Mouse (Mus musculus) NIH3T3 (cell line): ENCODE data around the gene Rnf13.

Experiments
- DNase-seq: peaks from one replicate; pipeline ENCODE4 v3.0.0-alpha.2; 2012; ENCODE audit warnings: low read depth

Rnf13 gene

DNA sequence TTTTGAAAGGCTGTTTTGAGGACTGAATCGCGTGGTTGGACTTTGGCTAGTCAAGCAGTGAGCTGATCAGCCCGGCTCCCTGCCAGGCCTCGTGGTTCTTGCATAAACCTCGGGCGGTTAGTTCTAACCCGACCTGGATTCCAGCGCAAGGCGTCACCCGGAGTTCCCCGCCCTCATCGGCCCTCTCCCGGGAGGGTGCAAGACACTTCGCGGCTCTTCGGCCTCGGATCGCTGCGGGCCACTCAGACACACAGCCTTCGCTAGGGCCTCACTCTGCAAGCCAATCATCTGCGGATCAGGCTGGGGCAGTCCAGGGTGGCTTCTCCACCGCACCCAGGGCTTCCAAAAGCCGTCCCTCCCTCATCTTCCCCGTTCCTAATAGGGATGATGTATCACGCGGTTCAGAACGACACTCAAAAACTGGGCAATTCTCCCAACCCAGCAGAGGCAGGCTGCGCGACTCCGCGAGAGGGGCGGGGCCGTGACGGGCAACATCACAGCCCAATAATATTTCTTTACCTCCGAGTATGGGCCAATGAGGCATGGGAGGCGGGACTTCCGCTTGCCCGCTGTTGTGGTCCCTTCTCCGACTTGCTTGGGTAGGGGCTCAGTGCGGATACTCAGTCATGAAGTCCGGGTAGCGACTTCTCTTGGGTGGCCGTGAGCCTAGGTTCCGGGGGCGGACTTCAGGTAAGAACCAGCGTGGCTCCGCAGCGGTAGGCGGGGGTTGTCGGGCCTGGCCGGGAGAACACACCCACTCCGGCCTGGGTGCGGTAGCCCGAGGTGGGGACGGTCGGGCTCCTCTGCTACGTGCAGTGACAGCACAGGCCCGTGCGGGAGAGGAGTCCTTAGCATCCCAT lies at the start of gene Rnf13:
Gene Rnf13 (plus strand): TSS at position 552 of the 860 bp plus-strand sequence.
- peak; percentile 98 for DNase-seq

DNA sequence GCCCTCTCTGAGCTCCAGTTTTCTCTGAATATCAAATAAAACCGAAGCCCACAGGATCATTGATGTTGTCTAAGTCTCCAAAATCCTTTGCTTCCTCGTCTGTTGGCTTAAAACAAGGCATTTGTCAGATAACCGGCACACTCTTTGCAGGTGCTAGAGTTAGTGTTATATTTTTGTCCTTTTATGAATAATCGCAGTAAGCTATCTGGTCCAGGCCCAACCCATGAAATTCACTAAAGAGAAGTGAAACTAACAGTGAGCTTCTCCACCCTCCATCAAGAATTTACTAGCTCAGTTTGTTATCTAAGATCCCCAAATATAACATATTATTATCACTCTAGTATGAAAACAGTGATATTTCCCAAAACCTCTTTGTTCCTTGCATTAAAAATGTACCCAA lies 44.1 kb upstream of the Rnf13 start:
- no peak for DNase-seq

DNA sequence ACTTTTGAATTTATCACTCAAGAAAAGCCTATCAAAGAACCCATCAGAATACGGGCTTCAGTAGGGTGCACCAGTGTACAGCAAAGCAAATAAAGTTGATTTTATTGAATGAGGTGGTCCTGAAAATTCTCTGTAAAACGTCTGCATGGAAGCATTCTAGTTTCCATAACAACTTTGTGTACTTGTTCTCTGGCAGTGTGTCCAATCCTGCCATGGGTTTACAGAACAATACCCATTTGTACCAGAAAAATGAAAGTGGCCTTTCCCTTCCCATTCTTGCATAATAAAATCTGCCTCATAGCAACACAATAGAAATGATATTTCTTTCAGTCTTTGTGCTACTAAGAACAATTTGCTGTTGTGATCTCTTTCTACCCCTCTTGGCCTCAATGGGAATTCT lies 43.1 kb upstream of the Rnf13 start, which contains the start of gene Ankub1:
Gene Ankub1 (minus strand): TSS at position 81 of the 400 bp plus-strand sequence.
- DNase-seq: no peak

DNA sequence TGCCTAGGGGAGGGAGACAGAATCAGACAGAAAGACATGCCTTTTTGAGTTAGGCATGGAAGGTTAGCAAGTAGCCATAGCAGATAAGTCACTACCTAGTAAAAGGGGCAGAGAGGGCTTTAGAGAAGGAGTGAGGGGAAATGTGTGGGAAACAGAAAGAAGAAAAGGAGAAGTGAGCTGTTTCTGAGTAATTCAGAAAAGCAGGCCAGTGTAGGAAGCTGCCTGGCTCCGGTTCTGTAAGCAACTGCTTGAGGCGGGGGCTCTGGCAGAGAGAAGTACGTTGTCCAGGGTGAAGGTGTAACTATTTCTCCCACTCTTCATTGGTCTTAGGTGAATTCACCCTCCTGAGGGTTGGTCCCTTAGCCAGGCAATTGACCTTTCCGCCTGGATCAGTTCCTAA lies 39.6 kb upstream of the Rnf13 start:
- DNase-seq: no peak

DNA sequence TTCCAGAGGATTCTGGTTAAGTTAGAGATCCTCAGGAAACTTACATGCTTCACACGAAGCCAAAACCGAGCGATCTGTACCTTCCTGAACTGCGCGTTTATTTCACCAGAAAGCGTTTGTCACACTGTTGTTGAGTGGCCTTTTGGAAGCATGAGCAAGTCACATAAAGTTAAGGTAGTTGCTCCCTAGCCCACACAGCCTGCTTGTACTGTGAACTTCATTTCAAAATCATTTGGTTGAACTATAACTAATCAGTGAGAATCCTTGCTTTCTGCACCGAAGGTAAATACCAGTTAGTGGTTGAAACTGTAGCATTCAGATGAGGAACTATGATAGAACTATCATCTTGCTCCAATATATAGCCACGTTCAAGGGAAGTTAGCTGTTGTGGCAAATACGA lies 39.1 kb upstream of the Rnf13 start:
- no peak for DNase-seq

DNA sequence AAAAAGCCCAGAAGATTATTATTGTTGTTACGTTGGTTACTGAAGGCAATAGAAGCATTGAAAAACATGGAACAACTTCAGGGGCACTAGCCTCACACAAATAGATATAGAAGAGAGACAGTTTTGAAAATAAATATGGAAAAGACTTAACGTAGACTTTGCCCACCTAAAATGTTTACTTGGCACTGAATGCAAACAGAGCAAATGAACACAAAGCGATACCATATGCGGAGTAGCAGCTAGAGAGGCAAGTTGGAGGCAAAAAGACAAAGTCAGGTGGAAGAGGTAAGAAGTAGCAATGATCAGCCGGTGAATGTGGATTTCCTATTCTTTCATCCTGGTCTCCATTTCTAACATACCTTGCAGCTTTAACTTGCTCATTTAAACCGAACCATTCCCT lies 21.7 kb upstream of the Rnf13 start:
- DNase-seq: no peak

DNA sequence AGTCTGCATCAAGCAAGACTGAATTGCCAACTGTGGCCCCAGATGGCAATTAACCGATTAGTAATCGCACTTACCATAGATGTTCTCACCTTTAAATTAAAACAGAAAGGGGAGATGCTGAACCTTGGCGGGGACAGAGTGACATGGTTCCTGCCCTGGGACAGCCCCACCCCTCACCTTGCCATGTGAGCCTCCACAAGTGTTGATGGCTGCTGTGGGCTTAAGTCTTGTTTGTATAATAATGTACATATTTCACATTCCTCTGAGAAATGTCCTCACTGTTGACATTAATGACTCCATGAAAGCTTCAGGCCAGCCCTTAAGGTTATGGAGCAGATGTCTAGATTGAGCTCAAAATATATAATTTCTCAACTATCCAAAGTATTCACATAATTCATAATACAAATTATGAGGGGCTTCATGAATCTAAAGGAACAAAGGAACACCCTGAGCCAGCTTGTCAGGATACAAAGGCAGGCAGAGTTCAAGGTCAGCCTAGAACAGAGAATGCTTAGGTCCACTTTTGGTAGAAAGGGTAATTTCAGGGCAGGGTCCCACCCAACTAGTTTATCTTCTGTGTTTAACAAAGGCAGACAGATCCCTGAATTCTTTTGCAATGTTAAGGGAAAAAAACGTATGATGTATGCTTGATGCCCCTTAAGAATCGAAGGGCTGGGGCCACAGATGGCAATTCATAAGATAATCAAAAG lies 3.5 kb upstream of the Rnf13 start:
- DNase-seq: no peak

DNA sequence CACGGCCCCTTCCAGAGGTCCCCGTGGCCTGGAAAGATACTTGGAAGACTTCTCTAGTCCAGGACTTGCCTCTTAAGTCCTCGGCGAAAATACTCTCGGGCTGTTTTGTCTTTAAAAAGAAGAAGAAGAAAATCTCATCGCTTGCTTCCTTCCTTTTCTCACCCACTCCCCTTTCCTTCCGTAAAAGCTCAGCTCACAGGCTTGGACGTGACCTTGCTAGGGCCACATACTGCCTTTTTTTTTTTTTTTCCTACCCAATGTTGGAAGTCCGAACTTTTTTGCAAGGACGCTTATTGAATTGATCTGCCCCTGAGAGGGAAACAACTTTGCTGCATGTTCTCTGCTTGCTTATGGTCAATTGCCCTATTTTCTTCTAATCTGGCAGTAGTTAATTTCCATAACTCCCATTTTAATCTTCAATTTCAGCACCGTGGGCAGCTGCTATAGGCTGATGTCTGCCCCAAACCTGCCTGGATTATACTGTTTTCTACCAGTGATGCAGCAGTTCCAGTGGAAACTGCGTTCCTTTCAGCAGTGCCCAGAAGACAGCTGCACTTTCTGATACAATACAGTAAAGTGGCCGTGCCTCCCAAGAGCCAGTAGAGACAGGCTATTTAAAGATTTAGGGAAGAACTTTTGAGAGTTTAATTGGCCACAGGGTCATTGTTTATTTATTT lies 695 bp downstream of the Rnf13 start:
- DNase-seq: peak; percentile 64

DNA sequence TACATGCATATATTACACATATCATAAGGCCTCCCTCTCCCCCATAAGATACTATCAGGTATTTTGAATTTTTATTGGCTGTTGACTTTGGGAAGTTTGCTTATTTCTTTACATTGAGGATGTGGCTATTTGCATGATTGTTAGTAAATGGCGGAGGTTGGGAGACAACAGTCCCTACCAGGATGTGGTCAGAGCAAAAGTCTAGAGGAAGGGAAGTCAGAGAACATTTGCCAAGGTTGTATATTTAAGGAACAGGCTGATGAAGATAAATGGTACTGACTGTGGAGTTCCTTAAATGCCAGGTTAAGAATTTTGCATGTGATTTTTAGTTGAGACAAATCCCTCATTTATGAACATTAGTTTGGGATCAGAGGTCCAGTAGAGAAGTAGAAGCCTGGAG lies 4.0 kb downstream of the Rnf13 start:
- no peak for DNase-seq

DNA sequence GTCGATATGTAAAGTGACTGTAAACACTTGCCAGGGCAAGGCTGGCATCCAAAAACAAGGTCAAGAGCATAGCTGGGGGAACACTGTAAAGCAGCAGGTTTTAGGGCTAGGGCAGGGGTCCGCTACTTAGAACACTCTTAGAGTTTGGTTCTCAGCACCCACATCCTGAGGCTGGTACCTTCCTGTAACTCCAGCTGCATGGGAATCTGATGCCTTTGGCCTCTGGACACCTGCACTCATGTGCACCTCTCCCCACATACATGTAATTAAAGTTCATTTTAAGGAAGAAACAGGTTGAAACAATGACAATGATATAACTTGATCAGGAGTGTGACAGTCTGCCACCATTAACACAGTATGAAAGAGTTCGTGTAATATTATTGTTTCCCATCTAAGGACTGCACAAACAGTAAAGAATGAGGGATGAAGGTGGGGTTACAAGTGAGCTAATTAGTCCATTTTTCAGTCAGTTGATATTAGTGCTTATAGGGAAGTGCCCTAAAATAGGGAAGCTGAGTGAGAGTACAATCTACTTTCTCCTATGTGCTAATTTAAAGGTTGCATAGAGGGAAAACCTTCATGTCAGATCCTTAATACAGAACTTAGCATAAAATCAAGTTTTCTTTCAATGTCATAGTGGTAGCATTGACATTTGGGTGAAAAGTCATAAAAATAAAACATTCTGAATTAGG lies 12.9 kb downstream of the Rnf13 start:
- no peak for DNase-seq

DNA sequence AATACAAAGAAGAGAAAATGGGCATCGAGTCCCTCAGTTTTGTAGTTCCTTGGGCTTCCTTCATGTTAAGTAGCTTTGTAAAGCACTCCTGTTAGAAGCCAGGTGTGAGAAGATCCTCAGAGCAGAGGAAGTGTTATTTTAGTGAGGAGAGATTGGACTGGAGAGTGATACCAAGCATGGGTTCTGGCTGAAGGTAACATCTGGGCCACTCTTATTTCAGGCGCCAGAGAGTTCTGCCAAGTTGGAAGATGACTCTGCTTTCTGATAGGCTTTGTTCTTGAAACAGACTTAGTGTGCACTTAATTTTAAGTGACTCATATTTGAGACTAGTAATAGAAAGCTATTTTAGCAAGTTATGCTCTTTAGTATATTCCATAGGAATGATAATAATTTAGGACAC lies 41.1 kb downstream of the Rnf13 start:
- peak; percentile 68 for DNase-seq

DNA sequence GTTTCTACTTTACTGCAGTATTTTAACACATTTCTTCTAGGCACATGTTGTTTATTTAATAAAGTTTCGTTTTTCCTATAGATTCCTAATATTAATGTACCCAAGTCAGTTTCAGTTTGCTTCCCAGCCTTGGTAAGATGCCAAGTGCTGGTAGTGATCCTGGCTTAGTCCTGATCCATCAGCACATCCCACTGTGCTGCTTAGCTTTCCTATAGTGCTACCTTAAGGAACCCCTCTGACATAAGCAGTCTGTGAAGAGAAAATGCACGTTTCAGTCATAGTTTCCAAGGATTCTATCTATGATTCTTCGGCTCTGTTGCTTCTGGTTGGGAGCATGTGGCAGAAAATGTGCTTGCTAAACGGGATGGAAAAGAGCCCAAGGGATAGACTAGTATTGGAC lies 52.6 kb downstream of the Rnf13 start:
- no peak for DNase-seq

DNA sequence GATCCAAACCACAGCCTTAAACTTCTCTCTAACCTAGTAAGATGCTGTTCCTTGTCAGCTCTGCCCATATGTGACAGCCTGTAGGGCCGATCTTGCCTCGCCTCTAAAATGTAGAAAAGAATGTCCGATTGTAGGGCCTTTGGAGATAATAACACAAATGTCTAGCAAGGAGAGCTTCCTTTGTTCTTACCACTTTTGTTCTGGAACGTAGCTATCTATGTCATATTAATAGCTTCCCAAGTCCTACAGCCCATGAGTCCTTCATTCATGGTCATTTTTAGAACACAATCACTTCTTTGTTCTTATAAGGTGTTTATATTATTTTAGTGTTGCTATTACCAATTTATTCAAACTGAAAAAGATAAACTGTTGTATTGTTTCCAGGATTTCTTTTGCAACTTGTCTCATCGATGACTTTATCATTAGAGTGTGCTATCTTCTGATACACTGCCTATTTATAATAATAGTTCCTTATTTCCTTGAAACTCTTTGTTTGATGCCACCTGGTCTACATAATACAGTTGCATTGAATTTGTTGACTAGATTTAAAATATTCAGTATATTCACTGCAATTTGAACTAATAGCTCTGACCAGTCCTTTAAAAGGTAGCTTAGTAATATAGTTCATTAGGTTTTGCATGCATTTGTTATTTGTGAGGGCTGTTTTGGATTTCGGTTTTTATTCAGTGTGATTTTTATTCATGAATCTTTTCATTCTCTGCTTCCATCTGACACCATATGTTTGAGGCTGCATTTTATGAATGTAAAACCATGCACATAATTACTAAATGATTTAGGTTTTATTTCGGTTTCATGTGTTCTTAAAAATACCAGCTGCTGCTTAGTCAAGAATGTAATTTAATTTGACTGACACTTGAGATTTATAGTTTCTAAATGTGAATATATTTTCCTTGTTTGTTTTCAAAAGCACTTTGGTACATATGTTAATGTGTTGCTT lies 53.4 kb downstream of the Rnf13 start:
- DNase-seq: no peak

DNA sequence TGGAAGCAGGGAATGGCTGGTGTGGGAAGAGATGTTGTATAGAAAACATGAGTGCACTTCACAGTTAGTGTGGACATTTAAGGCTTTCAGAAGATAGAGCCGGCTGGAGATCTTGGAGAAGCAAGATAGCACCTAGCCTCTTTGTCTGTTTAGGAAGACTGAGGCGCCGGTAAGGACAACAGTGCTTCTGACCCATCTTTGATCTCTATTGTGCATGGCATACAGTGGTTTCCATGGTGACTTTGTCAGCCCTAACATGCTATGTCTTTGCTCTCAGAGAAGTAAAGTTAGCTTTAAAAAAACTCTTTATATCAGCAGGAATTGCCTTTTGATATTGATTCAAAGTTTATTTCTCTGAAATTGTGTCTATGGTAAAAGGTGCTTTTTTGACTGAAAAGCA lies 55.2 kb downstream of the Rnf13 start:
- DNase-seq: no peak

DNA sequence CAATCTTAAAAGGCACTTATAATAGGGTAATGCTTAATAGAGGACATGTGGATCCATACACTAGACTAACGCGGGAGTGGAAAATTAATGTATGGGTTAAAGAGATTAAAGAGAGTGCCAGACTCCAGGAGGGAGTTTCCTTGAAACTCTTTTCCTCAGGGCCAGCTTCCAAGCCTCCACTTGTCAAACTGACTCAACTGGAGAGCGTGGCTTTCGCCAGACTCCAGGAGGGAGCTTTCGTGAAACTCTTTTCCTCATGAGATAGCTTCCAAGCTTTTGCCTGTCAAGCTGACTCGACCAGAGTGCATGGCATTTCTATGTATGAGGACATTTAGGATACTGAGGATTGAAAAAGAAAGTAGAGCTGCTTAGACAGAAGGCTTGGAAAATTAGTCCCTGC lies 59.2 kb downstream of the Rnf13 start:
- DNase-seq: peak; percentile 58

DNA sequence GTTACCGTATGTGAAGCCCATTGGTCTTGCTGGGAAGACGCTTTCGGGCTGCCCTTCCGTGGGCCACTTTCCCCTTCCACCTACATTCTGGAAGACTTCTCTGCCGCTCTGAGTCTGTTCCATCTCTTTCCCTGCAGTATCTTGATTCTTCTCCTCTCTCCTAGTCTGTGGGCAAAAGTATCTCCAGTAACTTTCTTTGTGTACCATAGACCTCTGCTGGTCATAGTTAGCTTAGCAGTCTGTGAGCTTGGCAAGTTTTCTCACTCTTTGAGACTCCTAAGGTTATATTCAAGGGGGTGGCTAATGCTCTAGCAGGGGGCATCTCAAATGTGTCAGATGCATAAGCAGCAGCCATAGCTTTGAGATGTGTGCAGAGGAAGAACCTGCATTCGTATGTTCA lies 79.6 kb downstream of the Rnf13 start:
- peak; percentile 63 for DNase-seq

DNA sequence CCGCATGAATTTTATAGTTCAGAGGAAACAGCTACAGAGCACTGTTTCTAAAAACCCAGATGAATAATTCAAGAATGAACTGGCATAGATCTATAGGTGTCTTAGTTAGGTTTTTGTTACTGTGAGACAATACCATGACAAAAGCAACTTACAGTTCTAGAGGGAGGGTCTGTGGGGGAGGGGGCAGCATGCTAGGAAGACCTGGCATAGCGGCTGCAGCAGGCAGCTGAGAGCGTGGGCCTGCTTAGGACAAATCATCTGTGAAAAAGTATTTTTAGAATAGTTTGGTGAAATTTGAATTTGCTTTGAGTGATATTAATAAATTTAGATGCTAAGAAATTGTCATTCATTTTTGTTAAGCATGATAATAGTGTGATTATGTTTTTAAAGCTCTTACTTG lies 90.0 kb downstream of the Rnf13 start:
- DNase-seq: no peak

DNA sequence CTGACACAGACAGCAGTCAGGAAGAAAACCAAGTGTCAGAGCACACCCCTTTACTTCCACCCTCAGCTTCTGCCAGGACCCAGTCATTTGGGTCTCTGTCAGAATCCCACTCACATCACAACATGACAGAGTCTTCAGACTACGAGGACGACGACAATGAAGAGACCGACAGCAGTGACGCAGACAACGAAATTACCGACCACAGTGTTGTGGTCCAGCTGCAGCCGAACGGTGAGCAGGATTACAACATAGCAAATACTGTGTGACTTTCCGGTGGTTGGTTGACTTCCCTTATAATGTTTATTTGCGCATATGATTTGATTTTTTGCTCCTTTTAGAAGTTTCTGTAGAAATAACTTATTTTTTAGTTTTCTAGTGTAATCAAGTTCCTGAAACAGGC lies 97.7 kb downstream of the Rnf13 start:
- no peak for DNase-seq

DNA sequence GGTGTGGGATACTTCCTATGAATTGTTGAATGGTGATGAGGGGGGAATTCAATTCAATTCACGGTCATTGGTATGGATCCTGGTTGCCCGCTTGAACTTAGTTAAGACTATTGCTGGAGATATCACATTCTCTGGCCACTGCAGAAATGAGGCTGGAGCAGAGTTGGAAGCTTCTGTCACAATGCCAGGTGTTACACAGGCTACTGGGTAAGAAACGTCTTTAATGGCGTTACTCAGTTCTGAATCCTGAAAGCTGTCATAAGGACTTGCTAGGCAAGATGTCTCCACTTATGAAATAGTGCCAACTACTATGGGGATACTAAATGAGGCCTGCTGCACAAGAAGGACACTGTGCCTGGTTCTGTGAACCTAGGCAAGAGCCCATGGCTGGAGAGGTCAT lies 101.0 kb downstream of the Rnf13 start:
- no peak for DNase-seq

DNA sequence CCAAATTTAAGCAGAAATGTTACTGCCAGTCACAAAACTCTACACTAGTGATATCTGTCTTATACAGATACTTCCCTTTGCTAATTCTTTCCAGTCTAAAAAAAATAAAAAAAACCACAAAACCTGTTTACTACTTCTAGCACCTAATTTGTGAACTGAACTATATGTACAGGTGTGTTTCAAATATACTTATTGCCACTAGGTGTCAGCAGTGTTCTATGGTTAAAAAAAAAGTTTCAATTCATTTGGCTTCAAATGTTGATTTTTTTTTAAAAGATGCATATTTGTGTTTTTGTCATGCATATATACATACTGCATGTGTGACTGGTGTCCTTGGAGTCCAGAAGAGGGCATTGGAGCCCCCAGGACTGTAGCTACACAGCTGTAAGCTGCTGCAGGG lies 107.9 kb downstream of the Rnf13 start:
- peak; percentile 66 for DNase-seq
